Mouse (Mus musculus): Measurements from ENCODE around the gene Zfp983. TPM values are rescaled to one million over a fixed set of nuclear protein-coding genes. Genes with fewer than 3 reads are reported as not detected.
A peak's percentile ranks its signal among the peaks of the same experiment; 100 is the strongest.
"Not testable (repeated sequence)": the region's sequence is repeated elsewhere in the genome, so short reads cannot be mapped to it uniquely, and the experiment has no call there.

Gene Zfp983
- polyA plus RNA-seq, 1 experiment from 2014 or later: 2.7 TPM

DNA sequence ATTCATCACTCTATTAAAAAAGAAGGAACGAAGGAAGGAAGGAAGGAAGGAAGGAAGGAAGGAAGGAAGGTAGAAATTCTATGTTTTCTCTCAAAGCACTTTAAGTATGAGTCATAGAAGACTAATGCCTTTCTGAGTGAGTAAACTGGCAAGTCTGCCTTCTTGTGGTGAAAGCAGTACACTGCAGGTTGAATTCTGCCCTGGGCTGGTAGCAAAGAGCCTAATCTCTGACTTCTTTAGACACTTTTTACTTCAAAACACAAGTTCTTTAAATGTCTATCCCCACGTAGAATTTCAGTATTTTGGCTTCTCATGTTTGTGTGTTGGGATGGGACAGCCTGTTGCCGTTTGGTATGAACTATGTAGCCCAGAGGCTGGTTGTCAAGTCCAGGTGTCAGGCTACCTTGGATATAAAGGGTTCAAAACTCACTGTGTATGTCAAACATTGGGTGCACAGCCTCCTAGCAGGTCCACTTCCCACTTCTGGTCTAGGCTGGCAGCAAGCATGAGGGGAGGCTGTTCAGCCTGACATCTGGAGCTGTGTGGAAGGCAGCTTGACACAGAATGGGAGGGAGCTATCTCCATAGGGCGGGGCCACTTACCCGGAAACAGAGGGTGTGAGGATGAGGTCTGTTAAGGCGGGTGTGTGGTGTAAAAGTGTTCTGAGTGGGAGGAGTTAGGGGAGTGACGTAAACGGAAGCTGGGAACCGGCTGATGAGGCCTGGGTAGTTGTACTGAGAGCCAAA is 29.0 kb downstream of the Zfp983 start:
- TF ChIP-seq CTCF (IDR thresholded peaks at IDR 0.05; ENCODE audit: low read depth): peak; percentile 82
- no peaks in the 10 kb centered on the region for H3K4me1 ChIP-seq (replicated peaks; ENCODE audit: insufficient read depth, low read length)
- H3K4me2 ChIP-seq (ENCODE audit: low read length): peak overlapping the region; percentile 60
- no peaks in the 10 kb centered on the region for H3K9me3 ChIP-seq (replicated peaks; ENCODE audit: low read length)
- H3K36me3 ChIP-seq (ENCODE audit: insufficient read depth, low read length): no peaks in the 10 kb centered on the region
- WGBS: 2% methylated on average over 9 of the region's 9 CpGs
- H3K9ac ChIP-seq (ENCODE audit: low read depth, low read length): 0 out of 2 replicates have a peak overlapping the region, but pooled peaks have one; percentile 37
- H3K4me3 ChIP-seq (replicated peaks; ENCODE audit: low read depth, low read length): peak overlapping the region; percentile 40
- peak overlapping the region; percentile 78 for H3K27ac ChIP-seq
- H3K27me3 ChIP-seq (ENCODE audit: insufficient read depth, low read length): no peaks in the 10 kb centered on the region
- ATAC-seq (replicated peaks; ENCODE audit: low FRiP score, low read depth) (peak; percentile 100), DNase-seq (ENCODE audit: low spot score) (peak; percentile 95)

DNA sequence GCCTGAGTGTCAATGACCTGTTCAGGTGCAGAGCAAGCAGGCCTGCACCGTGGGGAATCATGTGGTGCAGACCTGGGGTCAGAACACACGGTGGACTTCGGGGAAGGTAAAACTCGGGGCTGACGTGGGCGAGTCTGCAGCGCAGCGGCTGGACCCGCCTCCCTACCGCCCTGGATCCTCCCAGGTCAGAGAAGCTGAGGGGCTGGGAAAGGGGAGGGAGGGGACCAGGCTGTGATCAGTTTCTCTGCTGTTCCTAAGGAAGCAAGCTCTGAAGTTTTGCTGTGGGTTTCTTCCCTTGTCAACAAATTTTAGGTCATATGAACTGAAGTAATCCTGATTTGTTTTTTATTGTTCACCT is 29.6 kb downstream of the Zfp983 start:
- H3K9me3 ChIP-seq (replicated peaks; ENCODE audit: low read length); ATAC-seq (replicated peaks; ENCODE audit: low FRiP score, low read depth); H3K36me3 ChIP-seq (ENCODE audit: insufficient read depth, low read length); DNase-seq (ENCODE audit: low spot score); H3K4me1 ChIP-seq (replicated peaks; ENCODE audit: insufficient read depth, low read length); H3K27me3 ChIP-seq (ENCODE audit: insufficient read depth, low read length): not testable (repeated sequence)
- H3K4me3 ChIP-seq (replicated peaks; ENCODE audit: low read depth, low read length): peak overlapping the region; percentile 40
- 0 out of 2 replicates have a peak overlapping the region, but pooled peaks have one; percentile 37 for H3K9ac ChIP-seq (ENCODE audit: low read depth, low read length)
- H3K27ac ChIP-seq: peak overlapping the region; percentile 78; the same call in 1 of the 2 replicates
- 2% methylated on average over 10 of the region's 10 CpGs for WGBS
- peak overlapping the region; percentile 60 for H3K4me2 ChIP-seq (ENCODE audit: low read length)

DNA sequence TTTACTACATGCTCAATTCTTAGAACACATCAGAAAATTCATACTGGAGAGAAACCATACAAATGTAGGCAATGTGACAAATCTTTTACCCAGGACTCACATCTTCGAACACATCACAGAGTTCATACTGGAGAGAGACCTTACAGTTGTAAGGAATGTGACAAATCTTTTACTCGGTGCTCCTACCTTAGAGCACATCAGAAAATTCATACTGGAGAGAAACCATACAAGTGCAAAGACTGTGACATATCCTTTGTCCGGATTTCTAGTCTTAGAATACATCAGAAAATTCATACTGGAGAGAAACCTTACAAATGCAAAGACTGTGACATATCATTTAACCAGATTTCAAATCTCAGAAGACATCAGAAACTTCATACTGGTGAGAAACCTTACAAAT is 41.1 kb downstream of the Zfp983 start, which contains the start of gene Gm10226:
Gene Gm10226 (plus strand): TSS at position 301 of the 400 bp plus-strand sequence.
- no peak for DNase-seq (ENCODE audit: low spot score)
- H3K27ac ChIP-seq: no peak within 1 kb of the TSS
- no peak within 1 kb of the TSS for H3K4me3 ChIP-seq (replicated peaks; ENCODE audit: low read depth, low read length)
- ATAC-seq (replicated peaks; ENCODE audit: low FRiP score, low read depth): no peak
- H3K9ac ChIP-seq (ENCODE audit: low read depth, low read length): no peak within 1 kb of the TSS
- H3K4me2 ChIP-seq (ENCODE audit: low read length): no peak within 1 kb of the TSS
- no peaks in the 10 kb centered on the region for H3K4me1 ChIP-seq (replicated peaks; ENCODE audit: insufficient read depth, low read length)
- 88% methylated on average over 3 of the region's 3 CpGs for WGBS
- H3K27me3 ChIP-seq (ENCODE audit: insufficient read depth, low read length): no peaks in the 10 kb centered on the region
- TF ChIP-seq CTCF (IDR thresholded peaks at IDR 0.05; ENCODE audit: low read depth): no peak
- peaks cover 6% of the 10 kb centered on the region; the same call in 1 of the 2 replicates for H3K36me3 ChIP-seq (ENCODE audit: insufficient read depth, low read length)
- no peaks in the 10 kb centered on the region for H3K9me3 ChIP-seq (replicated peaks; ENCODE audit: low read length)

DNA sequence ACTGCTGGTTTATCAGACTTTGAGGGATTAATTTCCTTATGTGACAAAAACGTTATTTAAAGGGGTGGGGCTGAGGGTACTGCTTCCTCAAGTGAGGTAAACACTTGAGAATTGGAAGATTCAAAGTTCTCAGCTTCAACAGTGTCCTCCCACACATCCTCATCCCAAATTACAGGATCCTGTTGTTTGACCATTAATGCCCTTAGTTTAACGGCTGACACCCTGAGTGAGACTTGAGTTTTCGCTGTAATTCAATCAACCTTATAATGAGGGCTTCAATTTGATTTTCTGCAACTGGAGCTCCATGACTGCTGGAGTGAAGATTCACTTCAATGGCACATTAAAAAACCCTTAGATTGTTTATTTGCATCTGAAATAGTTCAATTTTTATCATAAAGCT is 42.9 kb downstream of the Zfp983 start:
- Histone ChIP-seq H3K4me1 (replicated peaks; ENCODE audit: insufficient read depth, low read length) (no peaks in the 10 kb centered on the region), H3K4me3 (replicated peaks; ENCODE audit: low read depth, low read length) (no peak overlapping the region), H3K27ac (no peak overlapping the region), H3K9me3 (replicated peaks; ENCODE audit: low read length) (no peaks in the 10 kb centered on the region), H3K4me2 (ENCODE audit: low read length) (no peak overlapping the region), H3K36me3 (ENCODE audit: insufficient read depth, low read length) (peaks cover 6% of the 10 kb centered on the region; the same call in 1 of the 2 replicates), H3K9ac (ENCODE audit: low read depth, low read length) (no peak overlapping the region), H3K27me3 (ENCODE audit: insufficient read depth, low read length) (no peaks in the 10 kb centered on the region)
- DNase-seq (ENCODE audit: low spot score): peak; percentile 67
- 45% methylated on average over 3 of the region's 3 CpGs for WGBS
- no peak for ATAC-seq (replicated peaks; ENCODE audit: low FRiP score, low read depth)
- TF ChIP-seq CTCF (IDR thresholded peaks at IDR 0.05; ENCODE audit: low read depth): no peak

DNA sequence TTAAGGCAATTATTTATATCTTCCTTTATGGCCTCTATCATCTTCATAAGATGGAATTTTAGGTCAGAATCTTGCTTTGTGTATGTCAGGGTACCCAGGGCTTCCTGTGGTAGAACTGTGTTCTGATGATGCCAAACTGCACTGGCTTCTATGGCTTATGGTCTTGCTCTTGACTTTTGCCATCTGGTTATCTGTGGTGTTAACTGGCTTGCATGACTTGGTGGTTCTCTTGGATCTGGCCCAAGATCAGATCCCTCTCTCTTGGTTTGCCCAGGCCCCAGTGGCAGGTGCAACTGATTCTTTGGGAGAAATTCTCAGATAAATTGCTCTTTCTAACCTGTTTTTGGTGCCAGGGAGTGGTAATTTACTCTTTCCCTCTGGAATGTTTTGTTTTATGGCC is 45.6 kb downstream of the Zfp983 start:
- peaks cover 5% of the 10 kb centered on the region; the same call in 1 of the 2 replicates for H3K36me3 ChIP-seq (ENCODE audit: insufficient read depth, low read length)
- H3K27me3 ChIP-seq (ENCODE audit: insufficient read depth, low read length): no peaks in the 10 kb centered on the region
- TF ChIP-seq CTCF (IDR thresholded peaks at IDR 0.05; ENCODE audit: low read depth): no peak
- ATAC-seq (replicated peaks; ENCODE audit: low FRiP score, low read depth) (no peak), DNase-seq (ENCODE audit: low spot score) (no peak)
- H3K9ac ChIP-seq (ENCODE audit: low read depth, low read length): no peak overlapping the region
- no peak overlapping the region for H3K4me3 ChIP-seq (replicated peaks; ENCODE audit: low read depth, low read length)
- H3K9me3 ChIP-seq (replicated peaks; ENCODE audit: low read length): no peaks in the 10 kb centered on the region
- no peak overlapping the region for H3K4me2 ChIP-seq (ENCODE audit: low read length)
- no peaks in the 10 kb centered on the region for H3K4me1 ChIP-seq (replicated peaks; ENCODE audit: insufficient read depth, low read length)
- no peak overlapping the region for H3K27ac ChIP-seq

DNA sequence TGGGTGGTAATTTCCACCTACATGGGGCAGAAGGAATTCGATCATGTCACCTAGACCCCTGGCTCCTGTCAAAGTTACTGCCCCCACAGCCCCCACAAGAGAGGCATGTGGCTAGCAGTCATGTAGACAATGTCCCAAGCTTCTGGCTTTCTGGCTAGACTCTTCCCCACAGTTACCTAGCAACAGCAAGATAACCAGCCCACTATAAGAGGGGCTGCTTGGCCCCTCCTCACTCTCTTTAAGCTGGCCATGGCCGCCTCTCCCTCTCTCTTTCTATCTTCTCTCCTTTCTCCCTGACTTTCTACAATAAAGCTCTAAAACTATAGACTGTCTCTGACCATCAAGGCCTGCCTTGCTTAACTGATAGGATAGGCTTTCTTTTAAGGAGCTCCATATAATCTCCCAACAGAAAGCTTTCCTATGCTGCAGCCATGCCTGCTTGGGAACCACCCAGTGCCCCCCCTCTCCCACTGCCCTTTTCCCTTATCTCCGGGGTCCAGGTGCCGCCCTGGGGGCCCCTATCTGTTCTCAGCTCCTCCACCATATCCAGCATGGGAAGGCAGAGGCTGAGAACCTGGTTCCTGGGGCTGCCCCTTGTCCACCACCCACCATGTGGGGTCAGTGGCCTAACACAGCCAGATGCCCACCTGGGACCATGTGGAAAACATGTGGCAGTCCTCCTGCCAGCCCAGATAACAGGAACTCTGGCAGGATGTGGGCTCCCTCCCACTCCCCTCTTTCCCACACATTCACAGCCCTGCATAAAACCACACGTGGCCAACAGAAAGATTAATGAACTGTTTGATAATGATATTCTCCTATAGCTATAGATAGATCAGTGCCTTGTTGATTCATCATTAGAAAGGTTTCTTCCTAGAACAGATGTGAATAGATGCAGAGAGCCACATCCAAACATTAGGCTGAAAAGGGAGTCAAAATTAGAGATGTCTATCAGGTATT is 52.1 kb downstream of the Zfp983 start:
- Histone ChIP-seq H3K9me3 (replicated peaks; ENCODE audit: low read length) (no peaks in the 10 kb centered on the region), H3K9ac (ENCODE audit: low read depth, low read length) (no peak overlapping the region), H3K27ac (no peak overlapping the region), H3K4me1 (replicated peaks; ENCODE audit: insufficient read depth, low read length) (no peaks in the 10 kb centered on the region), H3K36me3 (ENCODE audit: insufficient read depth, low read length) (no peaks in the 10 kb centered on the region), H3K27me3 (ENCODE audit: insufficient read depth, low read length) (no peaks in the 10 kb centered on the region), H3K4me3 (replicated peaks; ENCODE audit: low read depth, low read length) (no peak overlapping the region), H3K4me2 (ENCODE audit: low read length) (no peak overlapping the region)
- ATAC-seq (replicated peaks; ENCODE audit: low FRiP score, low read depth) (no peak), DNase-seq (ENCODE audit: low spot score) (no peak)
- TF ChIP-seq CTCF (IDR thresholded peaks at IDR 0.05; ENCODE audit: low read depth): no peak
- 54% methylated on average over 5 of the region's 5 CpGs for WGBS
